Mouse (Mus musculus): Measurements from ENCODE around the gene Mxd4. TPM values are rescaled to one million over a fixed set of nuclear protein-coding genes. Genes with fewer than 3 reads are reported as not detected.
A peak's percentile ranks its signal among the peaks of the same experiment; 100 is the strongest.

Mxd4 gene
- polyA plus RNA-seq, 1 experiment from 2014 or later, result 26.6 TPM

- peaks cover 24% of the 10 kb centered on the region for H3K4me1 ChIP-seq (ENCODE audit: control insufficient read depth, insufficient read depth, low read length)
- 15% methylated on average over 2 of the region's 2 CpGs for WGBS
- H3K36me3 ChIP-seq (ENCODE audit: control insufficient read depth, insufficient read depth), result no peaks in the 10 kb centered on the region
- H3K4me3 ChIP-seq (ENCODE audit: low read length), result no peak overlapping the region
- H3K27ac ChIP-seq (ENCODE audit: low read length), result no peak overlapping the region
- H3K9ac ChIP-seq (ENCODE audit: low read length), result no peak overlapping the region
- no peak overlapping the region for H3K4me2 ChIP-seq (ENCODE audit: low read depth, low read length)
- no peaks in the 10 kb centered on the region for H3K9me3 ChIP-seq (replicated peaks; ENCODE audit: control insufficient read depth, low read length)
- peak; percentile 46; the same call in 1 of the 2 replicates for ATAC-seq (replicated peaks; ENCODE audit: extremely low read depth, insufficient read depth, low FRiP score)
- H3K27me3 ChIP-seq (ENCODE audit: control insufficient read depth, insufficient read depth, low read length), result no peaks in the 10 kb centered on the region
These were observed 18.3 kb upstream of the Mxd4 start for GRCm38 (mm10) chr5:34205788-34206187.

DNA sequence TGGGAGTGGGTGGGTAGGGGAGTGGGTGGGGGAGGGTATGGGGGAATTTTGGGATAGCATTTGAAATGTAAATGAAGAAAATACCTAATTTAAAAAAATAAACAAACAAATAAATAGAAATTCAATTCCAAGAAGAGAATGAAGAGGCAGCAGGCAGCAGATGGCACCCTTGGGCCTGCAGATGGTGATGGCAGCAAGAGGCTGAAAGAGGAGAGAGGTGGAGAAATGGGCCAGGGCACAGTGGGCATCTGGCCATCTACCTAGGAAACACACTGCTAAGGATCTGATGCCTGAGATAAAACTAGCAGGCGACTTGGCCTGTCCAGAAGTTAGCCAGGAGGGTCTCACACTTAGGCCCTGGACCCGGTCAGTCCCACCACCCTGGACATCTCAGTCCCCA, 17.4 kb upstream of the Mxd4 start:
- H3K36me3 ChIP-seq (ENCODE audit: control insufficient read depth, insufficient read depth), result no peaks in the 10 kb centered on the region
- no peaks in the 10 kb centered on the region for H3K27me3 ChIP-seq (ENCODE audit: control insufficient read depth, insufficient read depth, low read length)
- H3K4me2 ChIP-seq (ENCODE audit: low read depth, low read length), result no peak overlapping the region
- H3K9ac ChIP-seq (ENCODE audit: low read length), result no peak overlapping the region
- H3K4me1 ChIP-seq (ENCODE audit: control insufficient read depth, insufficient read depth, low read length), result peaks cover 24% of the 10 kb centered on the region
- no peaks in the 10 kb centered on the region for H3K9me3 ChIP-seq (replicated peaks; ENCODE audit: control insufficient read depth, low read length)
- ATAC-seq (replicated peaks; ENCODE audit: extremely low read depth, insufficient read depth, low FRiP score), result no peak
- H3K4me3 ChIP-seq (ENCODE audit: low read length), result no peak overlapping the region
- 89% methylated on average over 2 of the region's 2 CpGs for WGBS
- no peak overlapping the region for H3K27ac ChIP-seq (ENCODE audit: low read length)

DNA sequence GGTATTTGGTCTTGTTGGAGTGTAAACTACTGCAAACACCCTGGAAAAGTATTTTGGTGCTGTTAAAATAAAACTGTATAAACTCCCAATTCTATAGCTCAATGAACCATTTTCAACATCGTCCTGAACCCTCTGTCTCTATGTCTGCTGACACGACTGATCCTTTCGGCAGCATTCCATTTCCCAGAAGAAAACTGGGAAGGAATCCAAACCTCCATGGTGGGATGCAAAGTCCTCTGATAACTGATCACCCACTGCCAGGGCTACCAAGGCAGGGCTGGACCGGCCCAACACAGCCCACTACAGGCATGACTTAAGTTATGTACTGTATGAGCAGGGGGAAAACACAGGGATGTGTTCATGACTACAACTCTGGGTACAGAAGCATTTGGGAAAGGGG, 14.5 kb upstream of the Mxd4 start:
- no peak for ATAC-seq (replicated peaks; ENCODE audit: extremely low read depth, insufficient read depth, low FRiP score)
- Histone ChIP-seq H3K4me2 (ENCODE audit: low read depth, low read length) (no peak overlapping the region), H3K27ac (ENCODE audit: low read length) (no peak overlapping the region), H3K4me1 (ENCODE audit: control insufficient read depth, insufficient read depth, low read length) (peaks cover 20% of the 10 kb centered on the region), H3K9ac (ENCODE audit: low read length) (no peak overlapping the region), H3K4me3 (ENCODE audit: low read length) (no peak overlapping the region), H3K9me3 (replicated peaks; ENCODE audit: control insufficient read depth, low read length) (no peaks in the 10 kb centered on the region), H3K36me3 (ENCODE audit: control insufficient read depth, insufficient read depth) (no peaks in the 10 kb centered on the region), H3K27me3 (ENCODE audit: control insufficient read depth, insufficient read depth, low read length) (no peaks in the 10 kb centered on the region)
- 32% methylated on average over 4 of the region's 4 CpGs for WGBS

- Histone ChIP-seq H3K27ac (ENCODE audit: low read length) (no peak overlapping the region), H3K9ac (ENCODE audit: low read length) (no peak overlapping the region), H3K4me2 (ENCODE audit: low read depth, low read length) (no peak overlapping the region), H3K4me1 (ENCODE audit: control insufficient read depth, insufficient read depth, low read length) (peaks cover 20% of the 10 kb centered on the region), H3K27me3 (ENCODE audit: control insufficient read depth, insufficient read depth, low read length) (no peaks in the 10 kb centered on the region), H3K36me3 (ENCODE audit: control insufficient read depth, insufficient read depth) (no peaks in the 10 kb centered on the region), H3K9me3 (replicated peaks; ENCODE audit: control insufficient read depth, low read length) (no peaks in the 10 kb centered on the region), H3K4me3 (ENCODE audit: low read length) (no peak overlapping the region)
- WGBS, result 50% methylated on average over 2 of the region's 2 CpGs
- ATAC-seq (replicated peaks; ENCODE audit: extremely low read depth, insufficient read depth, low FRiP score), result peak; percentile 33; the same call in 1 of the 2 replicates
These were observed 13.9 kb upstream of the Mxd4 start for GRCm38 (mm10) chr5:34201396-34201795.

GRCm38 (mm10) chr5:34198615-34199014, 11.1 kb upstream of the Mxd4 start:
- no peak overlapping the region for H3K4me3 ChIP-seq (ENCODE audit: low read length)
- H3K36me3 ChIP-seq (ENCODE audit: control insufficient read depth, insufficient read depth), result no peaks in the 10 kb centered on the region
- WGBS, result 81% methylated on average over 6 of the region's 6 CpGs
- no peaks in the 10 kb centered on the region for H3K27me3 ChIP-seq (ENCODE audit: control insufficient read depth, insufficient read depth, low read length)
- no peak overlapping the region for H3K4me2 ChIP-seq (ENCODE audit: low read depth, low read length)
- no peaks in the 10 kb centered on the region for H3K9me3 ChIP-seq (replicated peaks; ENCODE audit: control insufficient read depth, low read length)
- no peak overlapping the region for H3K27ac ChIP-seq (ENCODE audit: low read length)
- H3K4me1 ChIP-seq (ENCODE audit: control insufficient read depth, insufficient read depth, low read length), result peaks cover 12% of the 10 kb centered on the region
- no peak for ATAC-seq (replicated peaks; ENCODE audit: extremely low read depth, insufficient read depth, low FRiP score)
- no peak overlapping the region for H3K9ac ChIP-seq (ENCODE audit: low read length)

DNA sequence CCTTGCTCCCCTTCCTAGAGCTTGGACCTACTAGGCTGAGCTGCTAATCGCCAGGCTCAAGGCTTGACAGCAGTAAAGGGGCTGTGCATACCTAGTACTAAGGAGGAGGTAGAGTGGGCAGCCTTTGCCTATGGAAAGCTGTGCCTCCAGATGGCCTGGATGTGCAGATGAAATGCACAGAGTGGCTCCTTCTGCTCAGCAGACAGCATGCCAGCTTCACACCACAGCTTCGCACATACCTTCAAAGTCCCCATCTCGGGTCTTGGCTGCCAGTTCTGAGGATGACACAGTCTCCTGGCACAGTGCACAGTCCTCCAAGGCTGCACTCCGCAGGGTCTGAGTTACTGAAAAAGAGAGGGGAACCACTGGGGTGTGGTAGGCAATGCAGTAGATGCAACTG, 9.7 kb upstream of the Mxd4 start:
- no peak overlapping the region for H3K4me2 ChIP-seq (ENCODE audit: low read depth, low read length)
- no peak overlapping the region for H3K9ac ChIP-seq (ENCODE audit: low read length)
- no peak overlapping the region for H3K27ac ChIP-seq (ENCODE audit: low read length)
- no peaks in the 10 kb centered on the region for H3K27me3 ChIP-seq (ENCODE audit: control insufficient read depth, insufficient read depth, low read length)
- peaks cover 12% of the 10 kb centered on the region for H3K4me1 ChIP-seq (ENCODE audit: control insufficient read depth, insufficient read depth, low read length)
- no peak for ATAC-seq (replicated peaks; ENCODE audit: extremely low read depth, insufficient read depth, low FRiP score)
- H3K36me3 ChIP-seq (ENCODE audit: control insufficient read depth, insufficient read depth), result no peaks in the 10 kb centered on the region
- WGBS, result 73% methylated on average over 4 of the region's 4 CpGs
- H3K9me3 ChIP-seq (replicated peaks; ENCODE audit: control insufficient read depth, low read length), result no peaks in the 10 kb centered on the region
- H3K4me3 ChIP-seq (ENCODE audit: low read length), result no peak overlapping the region

DNA sequence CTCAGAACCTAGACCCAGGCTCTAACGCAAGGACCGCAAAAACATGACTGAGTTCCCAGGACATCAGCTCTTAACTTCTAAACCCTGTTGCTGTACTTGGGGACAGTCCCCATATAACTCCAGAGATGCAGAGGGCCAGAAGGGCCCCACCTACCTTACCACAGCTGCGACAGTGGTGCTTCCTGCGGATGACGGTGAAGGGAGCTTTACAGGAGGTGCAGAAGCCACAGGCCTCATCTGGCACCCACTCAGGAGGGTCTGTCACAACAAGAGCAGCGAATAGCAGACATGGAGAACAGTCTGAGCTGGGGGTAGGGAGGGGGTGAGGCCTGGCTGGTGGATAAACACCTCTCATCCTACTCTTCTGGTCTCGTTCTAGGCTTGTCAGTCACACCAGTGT, 8.9 kb upstream of the Mxd4 start:
- Histone ChIP-seq H3K9ac (ENCODE audit: low read length) (no peak overlapping the region), H3K4me2 (ENCODE audit: low read depth, low read length) (no peak overlapping the region), H3K27me3 (ENCODE audit: control insufficient read depth, insufficient read depth, low read length) (no peaks in the 10 kb centered on the region), H3K4me1 (ENCODE audit: control insufficient read depth, insufficient read depth, low read length) (peaks cover 6% of the 10 kb centered on the region), H3K9me3 (replicated peaks; ENCODE audit: control insufficient read depth, low read length) (no peaks in the 10 kb centered on the region), H3K36me3 (ENCODE audit: control insufficient read depth, insufficient read depth) (no peaks in the 10 kb centered on the region), H3K4me3 (ENCODE audit: low read length) (no peak overlapping the region), H3K27ac (ENCODE audit: low read length) (no peak overlapping the region)
- 74% methylated on average over 7 of the region's 7 CpGs for WGBS
- ATAC-seq (replicated peaks; ENCODE audit: extremely low read depth, insufficient read depth, low FRiP score), result peak; percentile 24; the same call in 1 of the 2 replicates

GRCm38 (mm10) chr5:34195786-34196185, 8.3 kb upstream of the Mxd4 start:
- H3K4me1 ChIP-seq (ENCODE audit: control insufficient read depth, insufficient read depth, low read length), result peaks cover 4% of the 10 kb centered on the region; the same call in 1 of the 2 replicates
- ATAC-seq (replicated peaks; ENCODE audit: extremely low read depth, insufficient read depth, low FRiP score), result no peak
- H3K4me3 ChIP-seq (ENCODE audit: low read length), result no peak overlapping the region
- no peaks in the 10 kb centered on the region for H3K36me3 ChIP-seq (ENCODE audit: control insufficient read depth, insufficient read depth)
- no peaks in the 10 kb centered on the region for H3K27me3 ChIP-seq (ENCODE audit: control insufficient read depth, insufficient read depth, low read length)
- H3K9me3 ChIP-seq (replicated peaks; ENCODE audit: control insufficient read depth, low read length), result no peaks in the 10 kb centered on the region
- H3K27ac ChIP-seq (ENCODE audit: low read length), result no peak overlapping the region
- H3K9ac ChIP-seq (ENCODE audit: low read length), result no peak overlapping the region
- WGBS, result 87% methylated on average over 12 of the region's 12 CpGs
- H3K4me2 ChIP-seq (ENCODE audit: low read depth, low read length), result no peak overlapping the region

- WGBS, result 63% methylated on average over 6 of the region's 6 CpGs
- Histone ChIP-seq H3K9ac (ENCODE audit: low read length) (no peak overlapping the region), H3K4me2 (ENCODE audit: low read depth, low read length) (no peak overlapping the region), H3K27ac (ENCODE audit: low read length) (no peak overlapping the region), H3K9me3 (replicated peaks; ENCODE audit: control insufficient read depth, low read length) (no peaks in the 10 kb centered on the region), H3K4me3 (ENCODE audit: low read length) (no peak overlapping the region), H3K36me3 (ENCODE audit: control insufficient read depth, insufficient read depth) (no peaks in the 10 kb centered on the region), H3K4me1 (ENCODE audit: control insufficient read depth, insufficient read depth, low read length) (peaks cover 7% of the 10 kb centered on the region; the same call in 1 of the 2 replicates), H3K27me3 (ENCODE audit: control insufficient read depth, insufficient read depth, low read length) (no peaks in the 10 kb centered on the region)
- ATAC-seq (replicated peaks; ENCODE audit: extremely low read depth, insufficient read depth, low FRiP score), result no peak
These were observed 7.6 kb upstream of the Mxd4 start for GRCm38 (mm10) chr5:34194975-34195662.
